Mouse (Mus musculus): ENCODE results near the gene Rnaseh2c.

- TF ChIP-seq POLR2A (IDR thresholded peaks at IDR 0.05; ENCODE audit: low read depth, low read length): no peak
- no peak for TF ChIP-seq CTCF (IDR thresholded peaks at IDR 0.05; ENCODE audit: extremely low read depth, insufficient read depth, insufficient read length, insufficient replicate concordance)
Observed at GRCm38 (mm10) chr19:5589159-5589558, 12.5 kb upstream of the Rnaseh2c start.

Data from spleen, adult 2 months (tissue).